Mouse (Mus musculus) heart, embryonic 10.5 days (tissue): ENCODE measurements at regions not wholly inside any gene's neighbourhood (a gene's known extent, or its start where the extent isn't known, plus 50 kb on each side); places are given as distances from the start of the nearest gene placed in this dataset.
A peak's percentile ranks its signal among the peaks of the same experiment; 100 is the strongest.

Experiments
- DNase-seq: peaks from one replicate; pipeline ENCODE4 v3.0.0-alpha.2; 2017; ENCODE audit warnings: low spot score
- H3K27ac ChIP-seq: fragments of 300-500 bp; sonication (generic); 2 replicates; pipeline ENCODE4 v1.5.1; 2016; ENCODE audit warnings: mild to moderate bottlenecking
- H3K27me3 ChIP-seq: fragments of 300-500 bp; sonication (generic); 2 replicates; pipeline ENCODE4 v1.6.1; 2016; ENCODE audit warnings: mild to moderate bottlenecking; ENCODE audit not compliant: poor library complexity, insufficient read depth, severe bottlenecking
- H3K36me3 ChIP-seq: fragments of 300-500 bp; sonication (generic); 2 replicates; pipeline ENCODE4 v1.6.1; 2016; ENCODE audit warnings: mild to moderate bottlenecking, moderate library complexity
- H3K4me1 ChIP-seq: fragments of 300-500 bp; sonication (generic); 2 replicates; pipeline ENCODE4 v1.6.1; 2016; ENCODE audit warnings: mild to moderate bottlenecking
- H3K4me3 ChIP-seq: fragments of 300-500 bp; sonication (generic); 2 replicates; pipeline ENCODE4 v1.5.1; 2016; ENCODE audit warnings: mild to moderate bottlenecking, moderate library complexity
- H3K9me3 ChIP-seq: fragments of 300-500 bp; sonication (generic); 2 replicates; pipeline ENCODE4 v1.6.1; 2016; ENCODE audit warnings: mild to moderate bottlenecking, moderate library complexity
- WGBS: fragments of 180-500 bp; shearing (Covaris S2); methylation state at CpG from one replicate; pipeline ENCODE4 v1.1.7; 2016; 5-methylcytosine and 5-hydroxymethylcytosine counted together

DNA sequence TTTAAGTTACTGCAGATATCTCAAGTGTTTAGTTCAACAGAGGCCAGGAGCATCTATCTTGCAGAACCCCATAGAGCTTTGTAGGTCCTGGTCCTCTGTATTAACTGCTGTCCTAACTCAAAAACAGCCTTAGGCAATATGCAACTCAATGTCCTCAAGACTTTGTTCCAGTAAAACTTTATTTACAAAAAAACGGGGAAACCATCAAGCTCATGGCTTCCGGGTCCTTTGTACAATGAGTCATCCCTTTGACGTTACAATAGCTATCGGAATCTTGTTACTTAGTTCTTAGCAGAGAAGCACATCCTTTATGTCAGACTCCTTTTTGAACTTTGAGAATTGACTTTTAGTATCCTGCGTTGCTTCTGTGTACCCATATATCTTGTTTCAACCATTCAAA is 216.2 kb upstream of the Zmiz1 start:
- no peak for DNase-seq
- WGBS, result 76% methylated on average over 5 of the region's 5 CpGs
- H3K27ac ChIP-seq, result no peak overlapping the region
- H3K4me1 ChIP-seq, result peaks cover 12% of the 10 kb centered on the region
- H3K36me3 ChIP-seq, result no peaks in the 10 kb centered on the region
- no peaks in the 10 kb centered on the region for H3K27me3 ChIP-seq
- H3K4me3 ChIP-seq, result no peak overlapping the region
- no peaks in the 10 kb centered on the region for H3K9me3 ChIP-seq

DNA sequence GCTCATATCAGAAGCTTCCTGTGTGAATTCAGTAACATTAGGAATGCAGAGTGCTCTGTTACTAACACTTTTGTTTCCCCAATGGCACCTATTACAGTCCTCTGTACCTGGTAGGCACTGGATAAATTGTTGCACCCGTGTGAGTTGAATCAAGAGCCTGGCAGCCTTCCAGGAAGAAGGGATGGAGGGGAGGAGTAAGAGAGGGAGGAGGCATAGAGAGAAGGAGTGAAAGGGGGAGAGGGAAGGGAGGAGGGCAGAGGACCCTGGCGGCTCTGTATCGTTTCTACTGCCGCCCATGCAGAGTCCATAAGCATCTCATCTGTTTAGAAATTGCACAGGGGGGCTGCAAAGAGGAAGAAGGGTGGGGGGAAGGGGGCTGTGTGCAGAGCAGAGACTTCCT is 215.7 kb upstream of the Zmiz1 start:
- no peaks in the 10 kb centered on the region for H3K36me3 ChIP-seq
- no peak for DNase-seq
- H3K9me3 ChIP-seq, result no peaks in the 10 kb centered on the region
- H3K4me3 ChIP-seq, result no peak overlapping the region
- no peak overlapping the region for H3K27ac ChIP-seq
- peaks cover 12% of the 10 kb centered on the region for H3K4me1 ChIP-seq
- WGBS, result 46% methylated on average over 4 of the region's 4 CpGs
- H3K27me3 ChIP-seq, result no peaks in the 10 kb centered on the region

DNA sequence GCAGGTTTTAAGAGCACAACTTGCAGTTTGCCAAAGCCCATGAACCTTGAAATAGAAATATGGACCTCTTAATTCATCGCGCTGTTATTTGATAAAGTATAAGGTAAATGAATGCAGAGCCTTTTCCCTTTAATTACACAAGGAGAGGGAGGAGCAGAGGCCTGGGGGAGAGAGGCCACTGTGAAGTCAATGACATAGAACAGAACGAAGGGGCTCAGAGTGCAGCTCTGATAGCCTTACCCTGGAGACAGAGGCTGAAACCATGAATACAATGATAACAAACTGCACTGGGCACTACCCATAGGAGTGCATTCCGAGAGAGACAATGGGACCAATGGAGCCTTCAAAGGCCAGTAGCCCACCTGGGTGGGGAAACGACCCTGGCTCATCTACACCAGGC is 215.3 kb upstream of the Zmiz1 start:
- H3K27ac ChIP-seq, result peak overlapping the region; percentile 26; the same call in 1 of the 2 replicates
- H3K36me3 ChIP-seq, result no peaks in the 10 kb centered on the region
- no peak overlapping the region for H3K4me3 ChIP-seq
- H3K4me1 ChIP-seq, result peaks cover 12% of the 10 kb centered on the region
- H3K27me3 ChIP-seq, result no peaks in the 10 kb centered on the region
- WGBS, result 64% methylated on average over 5 of the region's 5 CpGs
- DNase-seq, result no peak
- H3K9me3 ChIP-seq, result no peaks in the 10 kb centered on the region

DNA sequence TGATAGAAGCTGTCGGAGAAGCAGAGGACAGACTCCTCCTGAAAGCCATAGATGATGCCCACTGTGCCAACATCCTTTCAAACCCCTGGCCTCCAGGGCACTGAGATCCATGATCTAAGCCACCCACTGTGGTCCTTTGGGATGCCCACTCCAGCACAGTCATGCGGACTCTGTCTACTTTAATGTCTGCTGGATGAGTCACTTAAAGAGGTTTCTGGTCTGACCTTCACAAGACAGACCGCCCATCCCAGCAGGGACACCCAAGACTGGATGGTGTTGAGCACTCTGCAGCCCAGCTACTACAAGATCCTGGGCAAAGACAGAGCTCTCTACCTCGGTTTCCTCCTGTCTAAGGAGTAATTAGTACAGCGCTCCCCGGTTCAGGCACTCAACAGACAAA is 214.1 kb upstream of the Zmiz1 start:
- Histone ChIP-seq H3K27ac (0 out of 2 replicates have a peak overlapping the region, but pooled peaks have one; percentile 1), H3K4me1 (peaks cover 12% of the 10 kb centered on the region), H3K27me3 (no peaks in the 10 kb centered on the region), H3K4me3 (no peak overlapping the region), H3K36me3 (no peaks in the 10 kb centered on the region), H3K9me3 (no peaks in the 10 kb centered on the region)
- WGBS, result 86% methylated on average over 6 of the region's 6 CpGs
- no peak for DNase-seq

DNA sequence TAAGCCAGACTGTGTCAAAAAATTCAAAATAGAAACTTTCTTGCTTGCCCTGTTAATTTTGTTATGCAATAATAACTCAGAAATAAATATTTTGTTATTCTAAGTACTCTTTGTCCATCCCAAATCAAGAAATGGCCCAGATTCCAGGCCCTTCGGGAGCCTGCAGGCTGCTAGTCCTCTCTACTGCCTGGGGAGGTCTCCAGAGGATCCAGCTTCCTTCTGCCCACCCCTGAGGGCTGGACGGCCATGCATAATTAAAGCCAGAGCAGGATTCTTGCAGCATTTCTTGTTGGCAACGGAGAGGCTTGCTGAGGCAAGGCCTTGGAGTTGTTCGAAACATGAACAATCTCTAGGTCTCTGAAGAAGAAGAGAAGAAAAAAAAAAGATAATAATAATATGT is 213.3 kb upstream of the Zmiz1 start:
- Histone ChIP-seq H3K36me3 (no peaks in the 10 kb centered on the region), H3K4me1 (peaks cover 12% of the 10 kb centered on the region), H3K9me3 (no peaks in the 10 kb centered on the region), H3K27me3 (no peaks in the 10 kb centered on the region), H3K4me3 (no peak overlapping the region), H3K27ac (no peak overlapping the region)
- 70% methylated on average over 4 of the region's 4 CpGs for WGBS
- DNase-seq, result no peak

DNA sequence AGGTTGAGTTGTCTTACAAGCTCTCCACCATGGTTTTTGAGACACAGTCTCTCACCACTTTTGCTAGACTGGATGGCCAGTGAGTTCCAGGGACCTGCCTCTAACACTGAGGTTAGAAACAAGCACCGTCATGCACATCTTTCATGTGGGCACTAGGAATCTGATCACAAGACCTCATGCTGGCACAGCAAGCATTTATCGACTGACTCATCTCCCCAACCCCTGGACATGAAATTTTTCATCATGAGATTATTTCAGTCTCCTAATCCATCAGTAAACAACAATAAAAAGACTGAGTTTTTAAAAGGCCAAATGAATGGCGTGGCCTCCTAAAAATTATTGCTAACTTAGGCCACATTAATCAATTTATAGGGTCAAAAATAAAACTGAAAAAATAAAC is 210.0 kb upstream of the Zmiz1 start:
- Histone ChIP-seq H3K27me3 (0 out of 2 replicates have a peak, but pooled peaks cover 3% of the 10 kb centered on the region), H3K4me1 (peaks cover 2% of the 10 kb centered on the region), H3K27ac (no peak overlapping the region), H3K9me3 (no peaks in the 10 kb centered on the region), H3K36me3 (no peaks in the 10 kb centered on the region), H3K4me3 (no peak overlapping the region)
- whole genome bisulfite sequencing, result 86% methylated on average over 3 of the region's 3 CpGs
- no peak for DNase-seq

DNA sequence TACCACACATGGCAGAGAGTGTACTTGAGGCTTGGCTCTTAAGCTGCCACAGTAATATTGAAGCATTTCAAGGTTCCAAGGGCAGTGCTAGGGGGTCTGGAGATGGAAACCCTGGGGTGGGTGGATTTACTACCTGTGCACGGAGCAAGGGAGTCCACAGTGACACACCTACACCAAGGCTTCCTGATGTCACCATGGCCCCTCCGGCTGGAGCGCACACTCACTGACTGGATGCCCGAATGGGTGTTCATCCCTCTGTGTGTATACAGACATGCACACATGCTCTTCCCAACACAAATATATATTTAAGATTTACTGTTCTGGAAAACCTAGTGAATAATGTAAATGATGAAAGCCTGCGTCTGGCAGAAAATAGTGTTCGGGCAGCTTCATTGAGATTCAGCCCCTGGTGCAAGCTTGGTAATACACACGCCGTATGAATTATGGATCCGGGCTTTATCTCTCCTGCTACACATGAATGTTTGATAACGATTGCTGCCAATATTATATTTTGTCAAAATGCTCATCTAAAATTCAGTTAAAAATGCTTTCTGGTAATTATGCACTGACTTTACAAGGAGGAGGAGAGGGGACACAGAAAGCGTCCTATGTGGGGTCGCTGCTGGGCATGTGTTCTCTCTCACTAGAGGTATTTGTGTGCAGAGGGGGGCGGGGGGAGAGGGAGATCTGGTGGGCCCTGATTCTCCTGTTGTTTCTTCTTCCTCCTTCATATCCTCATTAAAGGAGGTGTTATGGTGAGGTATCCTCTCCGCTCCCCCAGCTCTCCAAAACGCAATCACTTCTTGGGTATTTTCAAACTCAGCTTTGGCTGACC is 205.8 kb upstream of the Zmiz1 start:
- Histone ChIP-seq H3K36me3 (no peaks in the 10 kb centered on the region), H3K27me3 (0 out of 2 replicates have a peak, but pooled peaks cover 3% of the 10 kb centered on the region), H3K27ac (no peak overlapping the region), H3K9me3 (no peaks in the 10 kb centered on the region), H3K4me1 (no peaks in the 10 kb centered on the region), H3K4me3 (no peak overlapping the region)
- DNase-seq, result no peak
- 91% methylated on average over 15 of the region's 15 CpGs for WGBS

DNA sequence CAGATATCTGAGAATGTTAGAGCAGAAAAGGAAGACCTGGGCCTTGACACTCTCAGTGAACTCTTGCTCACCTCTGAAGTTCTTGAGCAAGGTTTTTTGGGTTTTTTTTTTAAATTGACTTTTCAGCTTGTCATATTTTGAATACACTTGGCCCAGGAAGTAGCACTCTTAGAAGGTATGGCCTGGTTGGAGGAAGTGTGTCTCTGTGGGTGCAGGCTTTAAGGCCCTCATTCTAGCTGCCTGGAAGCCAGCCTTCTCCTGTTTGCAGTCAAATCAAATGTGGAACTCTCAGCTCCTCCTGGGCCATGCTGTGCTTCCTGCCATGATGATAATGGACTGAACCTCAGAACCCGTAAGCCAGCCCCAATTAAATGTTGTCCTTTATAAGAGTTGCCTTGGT is 195.9 kb upstream of the Zmiz1 start:
- 79% methylated on average over 1 of the region's 1 CpGs for WGBS
- Histone ChIP-seq H3K4me1 (peaks cover 19% of the 10 kb centered on the region), H3K36me3 (no peaks in the 10 kb centered on the region), H3K4me3 (no peak overlapping the region), H3K27me3 (peaks cover 3% of the 10 kb centered on the region), H3K9me3 (no peaks in the 10 kb centered on the region), H3K27ac (no peak overlapping the region)
- DNase-seq, result no peak

DNA sequence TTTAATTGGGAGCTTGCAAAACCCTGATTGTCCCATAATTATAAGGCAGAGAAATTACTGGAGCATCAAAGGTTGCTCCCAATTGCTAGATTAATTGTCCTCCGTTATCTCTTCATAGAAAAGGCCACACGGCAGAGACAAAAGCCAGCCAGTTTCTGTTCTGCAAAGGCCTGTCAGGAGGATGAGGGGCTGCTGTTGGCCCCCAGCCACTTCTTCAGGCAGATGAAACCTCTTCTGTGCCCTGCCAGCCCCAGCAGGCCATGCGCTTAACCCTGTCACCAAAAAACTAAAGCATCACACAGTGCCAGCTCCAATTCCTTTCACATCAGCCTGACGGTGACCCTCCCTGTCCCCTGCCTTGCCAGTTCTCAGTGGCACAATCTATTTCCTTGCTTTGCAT is 192.1 kb upstream of the Zmiz1 start:
- WGBS, result 63% methylated on average over 4 of the region's 4 CpGs
- peak overlapping the region; percentile 36; the same call in 1 of the 2 replicates for H3K27ac ChIP-seq
- H3K4me3 ChIP-seq, result no peak overlapping the region
- no peak for DNase-seq
- no peaks in the 10 kb centered on the region for H3K36me3 ChIP-seq
- H3K4me1 ChIP-seq, result peaks cover 26% of the 10 kb centered on the region
- peaks cover 32% of the 10 kb centered on the region for H3K27me3 ChIP-seq
- H3K9me3 ChIP-seq, result no peaks in the 10 kb centered on the region

DNA sequence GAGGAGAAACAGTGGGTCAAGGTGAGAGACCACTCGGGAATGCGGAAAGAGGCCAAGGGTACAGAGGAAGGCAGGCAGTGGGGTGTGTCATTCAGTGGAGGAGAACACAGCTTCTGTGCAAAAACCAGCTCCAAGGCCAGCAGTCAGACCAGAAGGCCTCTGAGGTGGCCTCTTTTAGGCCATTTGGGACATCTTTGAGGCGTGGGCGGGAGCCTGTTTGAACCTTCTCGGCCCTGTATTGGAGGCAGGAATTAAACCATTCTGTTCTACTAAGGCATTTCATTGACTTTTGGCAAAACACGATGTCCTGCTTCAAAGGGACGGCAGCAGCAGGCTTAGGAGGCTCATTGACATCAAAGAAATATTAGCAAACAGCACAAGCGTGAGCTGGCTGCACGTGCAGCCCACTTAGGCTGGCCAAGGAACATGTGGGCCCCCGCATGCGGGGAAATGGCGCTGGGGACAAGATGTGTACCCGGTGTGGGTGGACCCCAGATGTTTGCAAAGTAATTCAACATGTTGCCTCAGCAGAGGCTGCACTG is 190.8 kb upstream of the Zmiz1 start:
- no peak for DNase-seq
- WGBS, result 85% methylated on average over 13 of the region's 13 CpGs
- Histone ChIP-seq H3K9me3 (no peaks in the 10 kb centered on the region), H3K4me3 (no peak overlapping the region), H3K36me3 (no peaks in the 10 kb centered on the region), H3K27ac (no peak overlapping the region), H3K27me3 (peaks cover 34% of the 10 kb centered on the region), H3K4me1 (peaks cover 29% of the 10 kb centered on the region)

DNA sequence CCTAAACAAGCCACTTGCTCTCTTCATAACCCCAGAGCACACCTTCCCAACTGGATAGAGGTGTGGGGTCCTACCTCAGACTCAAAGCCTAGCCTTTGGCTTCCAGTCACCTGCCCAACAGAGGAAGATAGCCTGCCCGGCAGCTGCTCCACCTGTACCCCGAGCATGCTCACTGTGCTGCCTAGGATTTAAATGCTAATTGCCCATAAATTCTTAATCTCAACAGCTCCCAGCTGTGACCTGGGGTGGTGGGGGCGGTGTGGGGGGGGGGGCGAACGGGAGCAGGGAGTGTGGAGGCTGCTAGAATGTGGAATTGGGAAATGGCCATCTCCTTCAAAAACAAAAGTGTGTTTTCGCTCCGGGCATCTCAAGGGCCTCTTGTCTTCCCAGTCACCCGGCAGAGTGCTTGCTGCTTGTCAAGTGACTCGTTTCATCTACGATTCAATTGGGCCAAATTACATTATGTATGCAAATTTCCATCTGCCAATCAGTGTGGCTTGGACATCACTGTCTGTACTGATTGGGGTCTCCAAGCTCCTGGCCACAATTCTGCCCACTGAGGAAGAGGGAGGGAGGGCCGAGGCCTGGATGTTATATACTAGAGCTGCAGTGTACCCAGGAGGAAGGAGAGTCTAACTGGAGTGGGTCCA is 188.6 kb upstream of the Zmiz1 start:
- no peak overlapping the region for H3K27ac ChIP-seq
- no peak for DNase-seq
- no peaks in the 10 kb centered on the region for H3K36me3 ChIP-seq
- no peaks in the 10 kb centered on the region for H3K9me3 ChIP-seq
- peaks cover 29% of the 10 kb centered on the region for H3K4me1 ChIP-seq
- H3K27me3 ChIP-seq, result peaks cover 46% of the 10 kb centered on the region
- 62% methylated on average over 11 of the region's 11 CpGs for WGBS
- no peak overlapping the region for H3K4me3 ChIP-seq

DNA sequence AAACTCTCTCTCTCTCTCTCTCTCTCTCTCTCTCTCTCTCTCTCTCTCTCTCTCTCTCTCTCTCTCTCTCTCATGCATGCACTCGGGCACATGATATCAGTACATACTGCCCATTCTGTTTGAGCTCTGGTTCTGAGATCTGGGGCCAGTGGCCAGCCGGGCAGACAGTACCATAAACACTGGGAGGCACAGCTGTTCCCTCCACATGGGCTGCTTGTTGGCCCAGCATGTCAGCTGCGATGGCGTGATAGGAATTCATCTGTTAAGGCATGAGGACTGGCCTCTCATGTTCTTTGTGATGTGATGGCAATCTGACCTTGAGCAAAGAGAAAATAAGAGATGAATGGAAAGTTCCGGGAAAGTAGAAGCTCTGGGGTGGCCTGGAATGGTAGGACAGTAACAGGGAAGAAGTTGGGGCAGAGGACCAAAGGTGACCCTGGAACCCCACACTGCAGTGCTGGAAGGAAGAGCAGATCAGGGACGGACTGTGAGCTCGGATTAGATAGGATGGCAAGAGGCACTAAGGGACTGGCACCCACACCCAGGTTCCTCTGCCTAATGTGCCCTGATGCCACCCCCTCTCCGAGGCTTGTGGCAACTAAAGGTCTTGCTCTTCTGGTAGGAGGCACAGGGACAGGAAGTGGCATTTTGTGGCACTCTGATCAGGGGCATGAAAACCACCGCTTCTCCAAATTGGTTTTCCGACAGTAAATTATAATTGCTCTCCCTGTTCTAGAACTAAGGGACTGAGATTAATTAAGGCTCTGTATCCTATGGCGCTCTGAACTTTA is 186.4 kb upstream of the Zmiz1 start:
- no peak overlapping the region for H3K4me3 ChIP-seq
- WGBS, result 71% methylated on average over 11 of the region's 11 CpGs
- H3K4me1 ChIP-seq, result peaks cover 14% of the 10 kb centered on the region
- H3K27me3 ChIP-seq, result peaks cover 50% of the 10 kb centered on the region
- H3K9me3 ChIP-seq, result no peaks in the 10 kb centered on the region
- H3K27ac ChIP-seq, result no peak overlapping the region
- H3K36me3 ChIP-seq, result no peaks in the 10 kb centered on the region
- DNase-seq, result no peak

DNA sequence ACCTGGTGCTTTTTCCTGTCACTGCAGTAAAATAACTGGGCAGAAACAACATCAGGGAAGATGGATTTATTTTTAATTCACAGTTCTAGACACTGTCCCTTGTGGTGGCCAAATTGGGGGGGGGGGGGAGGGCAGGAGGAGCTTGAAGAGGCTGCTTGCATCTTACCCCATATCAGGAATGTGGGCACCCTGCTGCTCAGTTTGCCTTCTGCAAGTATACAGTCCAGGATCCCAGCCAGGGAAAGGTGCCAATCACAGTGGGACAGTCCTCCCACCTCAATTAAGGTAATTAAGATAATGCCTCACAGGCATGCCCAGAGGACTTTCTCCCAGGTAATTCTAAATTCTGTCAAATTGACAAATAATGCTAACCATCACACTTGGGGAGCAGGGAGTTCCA is 179.2 kb upstream of the Zmiz1 start:
- H3K27ac ChIP-seq, result no peak overlapping the region
- no peaks in the 10 kb centered on the region for H3K9me3 ChIP-seq
- H3K4me1 ChIP-seq, result no peaks in the 10 kb centered on the region
- peaks cover 9% of the 10 kb centered on the region; the same call in 1 of the 2 replicates for H3K27me3 ChIP-seq
- no peak for DNase-seq
- H3K36me3 ChIP-seq, result no peaks in the 10 kb centered on the region
- no peak overlapping the region for H3K4me3 ChIP-seq
